Mouse (Mus musculus) MEL (cell line): ENCODE results near the gene Cd70. TPM values are rescaled to one million over a fixed set of nuclear protein-coding genes. Genes with fewer than 3 reads are reported as not detected.

Experiments
- DNase-seq: peaks from one replicate; pipeline ENCODE4 v3.0.0; 2011; ENCODE audit warnings: low read depth, low spot score
- H3K27ac ChIP-seq: 2 replicates; pipeline ENCODE4 v1.5.1; 2012; ENCODE audit warnings: low read depth, mild to moderate bottlenecking, control low read depth, low read length, moderate library complexity; ENCODE audit not compliant: control insufficient read depth
- H3K27me3 ChIP-seq, 2 experiments: fragments of 150-350 bp in 1 of 2; sonication (generic) in 1 of 2; 2 replicates each; pipeline ENCODE4 v1.6.1; 2012; ENCODE audit warnings: low read length in 2 of 2, mild to moderate bottlenecking in 2 of 2, improper control_type of control experiment in 1 of 2, moderate library complexity in 1 of 2; ENCODE audit not compliant: insufficient read depth in 2 of 2, control insufficient read depth in 1 of 2
- H3K36me3 ChIP-seq, 2 experiments: 2 replicates each; pipeline ENCODE4 v1.6.1; 2012 to 2014; ENCODE audit warnings: low read length in 2 of 2, improper control_type of control experiment in 1 of 2, inconsistent platforms in 1 of 2, mild to moderate bottlenecking in 1 of 2; ENCODE audit not compliant: insufficient read depth in 2 of 2, control insufficient read depth in 1 of 2
- H3K4me1 ChIP-seq, 2 experiments: fragments of 150-350 bp in 1 of 2; sonication (generic) in 1 of 2; 2 replicates each; pipeline ENCODE4 v1.6.1; 2012; ENCODE audit warnings: low read length in 2 of 2, improper control_type of control experiment in 1 of 2, mild to moderate bottlenecking in 1 of 2; ENCODE audit not compliant: insufficient read depth in 2 of 2, control insufficient read depth in 1 of 2
- H3K4me3 ChIP-seq, 2 experiments: fragments of 150-350 bp in 1 of 2; sonication (generic) in 1 of 2; 2 replicates each; pipeline ENCODE4 v1.5.1; 2012; ENCODE audit warnings: low read depth in 2 of 2, low read length in 2 of 2, mild to moderate bottlenecking in 2 of 2, moderate library complexity in 2 of 2, control low read depth in 1 of 2, improper control_type of control experiment in 1 of 2; ENCODE audit not compliant: control insufficient read depth in 1 of 2, insufficient read depth in 1 of 2
- H3K79me2 ChIP-seq: 2 replicates; pipeline ENCODE4 v1.6.1; 2012; ENCODE audit warnings: mild to moderate bottlenecking, low read length, moderate library complexity; ENCODE audit not compliant: control insufficient read depth, poor library complexity, insufficient read depth
- H3K9ac ChIP-seq: 2 replicates; pipeline ENCODE4 v1.6.1; 2012; ENCODE audit warnings: low read depth, mild to moderate bottlenecking, control low read depth, low read length, moderate library complexity; ENCODE audit not compliant: control insufficient read depth, poor library complexity, severe bottlenecking
- H3K9me3 ChIP-seq: fragments of 150-350 bp; sonication (generic); replicated peaks from 2 replicates; pipeline ENCODE4 v1.6.1; 2012; ENCODE audit warnings: mild to moderate bottlenecking, low read length, improper control_type of control experiment, moderate library complexity; ENCODE audit not compliant: insufficient read depth
- EP300 ChIP-seq, 2 experiments: IDR thresholded peaks; 2 replicates each; pipeline ENCODE4 v1.6.1; 2011; ENCODE audit warnings: improper control_type of control experiment in 2 of 2, low read length in 2 of 2, low read depth in 1 of 2, mild to moderate bottlenecking in 1 of 2
- ETS1 ChIP-seq: IDR thresholded peaks from 2 replicates; pipeline ENCODE4 v1.6.1; 2012; ENCODE audit warnings: low read depth, mild to moderate bottlenecking, inconsistent platforms, low read length, improper control_type of control experiment, moderate library complexity
- GABPA ChIP-seq: IDR thresholded peaks from 2 replicates; pipeline ENCODE4 v1.6.1; 2012; ENCODE audit warnings: low read depth, mild to moderate bottlenecking, inconsistent platforms, low read length, improper control_type of control experiment, moderate library complexity
- MEF2A ChIP-seq: IDR thresholded peaks from 2 replicates; pipeline ENCODE4 v1.6.1; 2014; ENCODE audit warnings: low read depth, mild to moderate bottlenecking, inconsistent platforms, low read length, improper control_type of control experiment; ENCODE audit not compliant: poor library complexity, insufficient replicate concordance, severe bottlenecking; ENCODE audit errors: extremely low read depth
- MXI1 ChIP-seq: IDR thresholded peaks from 2 replicates; pipeline ENCODE4 v1.6.1; 2011; ENCODE audit warnings: mild to moderate bottlenecking, low read depth, low read length, improper control_type of control experiment
- MYC ChIP-seq: IDR thresholded peaks from 2 replicates; pipeline ENCODE4 v1.6.1; 2011; ENCODE audit warnings: low read depth, mild to moderate bottlenecking, low read length, improper control_type of control experiment, moderate library complexity
- NELFE ChIP-seq: IDR thresholded peaks from 2 replicates; pipeline ENCODE4 v1.6.1; 2011; ENCODE audit warnings: low read depth, low read length, improper control_type of control experiment
- POLR2A ChIP-seq, 2 experiments: IDR thresholded peaks; 2 replicates each; pipeline ENCODE4 v1.6.1; 2011 to 2012; ENCODE audit warnings: low read length in 2 of 2, mild to moderate bottlenecking in 2 of 2, control low read depth in 1 of 2, improper control_type of control experiment in 1 of 2, low read depth in 1 of 2, moderate library complexity in 1 of 2; ENCODE audit not compliant: control insufficient read depth in 1 of 2, insufficient read depth in 1 of 2, poor library complexity in 1 of 2
- POLR2AphosphoS2 ChIP-seq: IDR thresholded peaks from 2 replicates; pipeline ENCODE4 v1.6.1; 2011; ENCODE audit warnings: low read length, improper control_type of control experiment
- RCOR1 ChIP-seq: IDR thresholded peaks from 2 replicates; pipeline ENCODE4 v1.6.1; 2012; ENCODE audit warnings: low read depth, mild to moderate bottlenecking, inconsistent platforms, low read length, improper control_type of control experiment
- TBP ChIP-seq: IDR thresholded peaks from 2 replicates; pipeline ENCODE4 v1.8.0; 2011; ENCODE audit warnings: low read depth, low read length, improper control_type of control experiment
- UBTF ChIP-seq: IDR thresholded peaks from 2 replicates; pipeline ENCODE4 v1.6.1; 2012; ENCODE audit warnings: low read depth, mild to moderate bottlenecking, inconsistent platforms, low read length, improper control_type of control experiment, moderate library complexity, borderline replicate concordance; ENCODE audit not compliant: insufficient read depth
- USF1 ChIP-seq: IDR thresholded peaks from 2 replicates; pipeline ENCODE4 v1.6.1; 2014; ENCODE audit warnings: low read depth, mild to moderate bottlenecking, inconsistent platforms, low read length, improper control_type of control experiment, moderate library complexity
- USF2 ChIP-seq, 2 experiments: IDR thresholded peaks; 2 replicates each; pipeline ENCODE4 v1.6.1; 2011 to 2012; ENCODE audit warnings: improper control_type of control experiment in 2 of 2, low read length in 2 of 2, borderline replicate concordance in 1 of 2, inconsistent platforms in 1 of 2, low read depth in 1 of 2, mild to moderate bottlenecking in 1 of 2; ENCODE audit not compliant: insufficient read depth in 1 of 2
- ZKSCAN1 ChIP-seq: IDR thresholded peaks from 2 replicates; pipeline ENCODE4 v1.6.1; 2012; ENCODE audit warnings: low read depth, mild to moderate bottlenecking, inconsistent platforms, low read length, improper control_type of control experiment, moderate library complexity
- ZNF384 ChIP-seq: IDR thresholded peaks from 2 replicates; pipeline ENCODE4 v1.6.1; 2012; ENCODE audit warnings: low read depth, mild to moderate bottlenecking, inconsistent platforms, low read length, improper control_type of control experiment
- polyA plus RNA-seq, 2 experiments: library from polyadenylated mRNA; stranded (reverse) in 1 of 2; unstranded in 1 of 2; fragments of >175 nt in 1 of 2; fragments of >200 nt in 1 of 2; gene quantifications; 2 replicates each; pipeline versions ENCODE4 v1.2.1 to v1.2.4; 2012; ENCODE audit warnings: low replicate concordance in 2 of 2, low read depth in 1 of 2; ENCODE audit not compliant: insufficient read length in 2 of 2, insufficient read depth in 1 of 2, missing spikeins in 1 of 2
- total RNA-seq: library from RNA; depleted of rRNA; stranded (reverse); fragments of 300-350 nt; gene quantifications from 2 replicates; pipeline ENCODE4 v1.2.3, GENCODE M21; 2012

The Cd70 gene
- total and polyA plus RNA-seq, 3 experiments, result not detected

GRCm38 (mm10) chr17:57108666-57109171 is 40.9 kb downstream of the Cd70 start:
- Histone ChIP-seq H3K9me3 (no peaks in the 10 kb centered on the region), H3K79me2 (no peaks in the 10 kb centered on the region), H3K9ac (no peak overlapping the region), H3K36me3 (peaks cover 0 to 27% of the 10 kb centered on the region in 2 experiments; a peak in 2 of 4 replicates), H3K27me3 (no peaks in the 10 kb centered on the region), H3K27ac (no peak overlapping the region), H3K4me3 (no peak overlapping the region), H3K4me1 (peaks cover 2 to 39% of the 10 kb centered on the region in 2 experiments)
- DNase-seq, result peak; percentile 51
- TF ChIP-seq RCOR1 (0 out of 2 replicates have a peak, but pooled peaks have one; percentile 35), EP300 (IDR thresholded peaks at IDR 0.05; ENCODE audit: low read depth in 1 of 2, low read length in 2 of 2) (peak in 1 of 2 experiments; percentile 23; a peak in 1 of 4 replicates), POLR2A (IDR thresholded peaks at IDR 0.05; ENCODE audit: control insufficient read depth in 1 of 2, insufficient read depth in 1 of 2, low read depth in 1 of 2, low read length in 2 of 2, poor library complexity in 1 of 2) (no peak)

GRCm38 (mm10) chr17:57108040-57108665 is 41.4 kb downstream of the Cd70 start:
- Histone ChIP-seq H3K27me3 (no peaks in the 10 kb centered on the region), H3K9ac (no peak overlapping the region), H3K4me3 (no peak overlapping the region)
- no peak for DNase-seq
- no peak for TF ChIP-seq UBTF
- no peak for TF ChIP-seq ZNF384
- no peak for TF ChIP-seq GABPA
- TF ChIP-seq NELFE, result no peak
- no peak for TF ChIP-seq ZKSCAN1
- TF ChIP-seq EP300 (IDR thresholded peaks at IDR 0.05; ENCODE audit: low read depth in 1 of 2, low read length in 2 of 2), result no peak
- no peak for TF ChIP-seq POLR2AphosphoS2
- no peak for TF ChIP-seq ETS1
- no peak for TF ChIP-seq RCOR1
- no peak for TF ChIP-seq MYC
- no peak for TF ChIP-seq USF2 (IDR thresholded peaks at IDR 0.05; ENCODE audit: borderline replicate concordance in 1 of 2, insufficient read depth in 1 of 2, low read depth in 1 of 2, low read length in 2 of 2)
- TF ChIP-seq TBP, result no peak
- TF ChIP-seq USF1, result no peak
- no peak for TF ChIP-seq MEF2A
- TF ChIP-seq MXI1, result no peak
- TF ChIP-seq, all 39 proteins: peak for 0
- H3K27ac ChIP-seq, result no peak overlapping the region
- no peaks in the 10 kb centered on the region for H3K9me3 ChIP-seq
- peaks cover 2 to 36% of the 10 kb centered on the region in 2 experiments for H3K4me1 ChIP-seq
- peaks cover 0 to 25% of the 10 kb centered on the region in 2 experiments; a peak in 2 of 4 replicates for H3K36me3 ChIP-seq
- H3K79me2 ChIP-seq, result no peaks in the 10 kb centered on the region
